Mouse (Mus musculus) frontal cortex, adult (tissue): Measurements from ENCODE around the gene Ppp1r32.

Source experiments
- ATAC-seq: cut with Nextera tagmentation; 2 replicates; pipeline ENCODE4 v1.9.2; 2017; ENCODE audit warnings: mild to moderate bottlenecking, moderate library complexity, mixed read lengths; ENCODE audit not compliant: low TSS enrichment

Ppp1r32 gene

DNA sequence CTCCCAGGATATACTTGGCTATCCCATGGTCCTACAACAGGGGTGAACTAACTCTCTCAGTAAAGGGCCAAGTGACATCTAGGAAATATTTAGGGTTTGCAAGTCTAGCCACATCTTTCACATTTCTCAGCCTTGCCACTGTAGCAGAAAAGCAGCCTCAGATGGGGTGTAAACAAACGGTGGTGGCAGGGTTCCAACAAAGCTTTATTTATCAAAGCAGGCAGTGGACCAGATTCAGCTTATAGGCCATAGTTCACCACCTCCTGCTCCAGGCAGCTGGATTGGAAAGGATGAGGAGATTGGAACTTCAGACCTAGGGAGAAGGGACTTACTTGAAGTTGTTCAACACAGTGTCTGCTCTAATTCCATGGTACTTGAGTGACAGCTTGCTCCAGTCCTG, 58.0 kb downstream of the Ppp1r32 start:
- ATAC-seq = no peak
